Mouse (Mus musculus) small intestine, adult 2 months (tissue): ENCODE results near the gene Hist1h1d.

Experiments
- CTCF ChIP-seq: fragments of 200-500 bp; IDR thresholded peaks from 2 replicates; pipeline ENCODE4 v1.5.1; 2012; ENCODE audit warnings: low read depth, mild to moderate bottlenecking, control low read depth, inconsistent platforms, low read length, moderate library complexity, mixed read lengths; ENCODE audit not compliant: insufficient replicate concordance, insufficient read length; ENCODE audit errors: extremely low read depth
- POLR2A ChIP-seq: fragments of 200-500 bp; IDR thresholded peaks from 2 replicates; pipeline ENCODE4 v1.6.1; 2012; ENCODE audit warnings: low read depth, mild to moderate bottlenecking, control low read depth, inconsistent platforms, low read length, moderate library complexity

DNA sequence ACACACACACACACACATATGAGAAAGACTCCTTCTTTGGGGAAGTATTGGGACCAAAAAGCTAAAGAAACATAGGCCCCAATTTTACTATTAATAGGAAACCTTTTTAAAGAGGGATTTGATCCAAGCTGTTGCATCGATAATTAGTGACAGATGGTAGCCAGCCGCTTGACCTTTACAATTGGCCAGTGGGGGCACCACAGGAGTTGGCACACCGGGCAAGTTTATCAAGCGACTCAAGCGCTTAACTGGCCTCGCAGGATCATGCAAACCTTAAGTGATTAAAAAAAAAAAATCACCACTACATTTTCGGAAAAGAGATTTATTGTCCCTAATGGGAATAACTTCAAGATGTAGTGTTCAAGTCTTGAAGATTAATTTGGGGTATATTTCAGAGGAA, 39.6 kb downstream of the Hist1h1d start:
- no peak for TF ChIP-seq CTCF
- no peak for TF ChIP-seq POLR2A
